Mouse (Mus musculus): ENCODE results near the gene Axl.

- TF ChIP-seq POLR2A (IDR thresholded peaks at IDR 0.05; ENCODE audit: extremely low read depth, insufficient read depth, low read length), result no peak
- no peak for TF ChIP-seq CTCF (IDR thresholded peaks at IDR 0.05; ENCODE audit: extremely low read depth, insufficient read depth, low read length)
Observed at GRCm38 (mm10) chr7:25816241-25816919, 27.9 kb upstream of the Axl start, which contains the start of gene Cyp2s1.
